ENCODE assay signal across 8 mouse cellular contexts in genomic region chr10:68445876-68446796, GRCm38 (mm10).
A peak's percentile ranks its signal among the peaks of the same experiment; 100 is the strongest.
DNase-seq lines count a peak whose midpoint lies in the region; ATAC-seq and TF ChIP-seq lines count a peak whose summit lies in the region.

No protein-coding gene starts in this region.

- 31% methylated on average over 15 of the region's 15 CpGs for WGBS in intestine, postnatal 0 days
- 12% methylated on average over 15 of the region's 15 CpGs for WGBS in lung, embryonic 15.5 days
- WGBS in midbrain, embryonic 10.5 days = 71% methylated on average over 15 of the region's 15 CpGs

- DNase-seq in CD4-positive, CD25-positive, alpha-beta regulatory T cell, adult 2 months (ENCODE audit: low read depth, low spot score) = peak; percentile 59
- DNase-seq in yolk sac, embryonic 10.5 days (ENCODE audit: low spot score) = peak; percentile 9
- DNase-seq in midbrain, embryonic 10.5 days (ENCODE audit: low spot score) = no peak
- no peak for DNase-seq in frontal cortex, postnatal 14 days (ENCODE audit: low spot score in 2 of 2)
- no peak for DNase-seq in layer of hippocampus, adult 9-11 months

- H3K4me2 ChIP-seq in intestine, postnatal 0 days (replicated peaks; ENCODE audit: low read depth) = peak overlapping the region; percentile 35
- peak overlapping the region; percentile 38 for H3K4me2 ChIP-seq in lung, embryonic 15.5 days

- no peak overlapping the region for H3K4me3 ChIP-seq in intestine, postnatal 0 days (ENCODE audit: low read depth, low read length)
- H3K4me3 ChIP-seq in lung, embryonic 15.5 days = no peak overlapping the region
- H3K4me3 ChIP-seq in midbrain, embryonic 10.5 days = no peak overlapping the region

- peak overlapping the region; percentile 60 for H3K27ac ChIP-seq in intestine, postnatal 0 days (ENCODE audit: low read depth, low read length)
- peak overlapping the region; percentile 95 for H3K27ac ChIP-seq in lung, embryonic 15.5 days
- no peak overlapping the region for H3K27ac ChIP-seq in midbrain, embryonic 10.5 days (replicated peaks)

- peak; percentile 53 for ATAC-seq in common myeloid progenitor, adult 5-6 weeks (replicated peaks; ENCODE audit: low read depth, poor library complexity, severe bottlenecking)
- no peak for ATAC-seq in intestine, postnatal 0 days
- peak; percentile 54; the same call in 1 of the 2 replicates for ATAC-seq in lung, embryonic 15.5 days (ENCODE audit: borderline replicate concordance, extremely low read depth, low FRiP score, low TSS enrichment)

- TF ChIP-seq CTCF in intestine, postnatal 0 days (IDR thresholded peaks at IDR 0.05; ENCODE audit: low read depth) = no peak; the same call in 1 of the 2 replicates

- H3K4me1 ChIP-seq in intestine, postnatal 0 days (replicated peaks; ENCODE audit: control insufficient read depth, insufficient read depth, low read length) = no peaks in the 10 kb centered on the region
- peaks cover 35% of the 10 kb centered on the region for H3K4me1 ChIP-seq in lung, embryonic 15.5 days
- peaks cover 19% of the 10 kb centered on the region for H3K4me1 ChIP-seq in midbrain, embryonic 10.5 days

- no peaks in the 10 kb centered on the region for H3K36me3 ChIP-seq in intestine, postnatal 0 days (ENCODE audit: control insufficient read depth, insufficient read depth)
- H3K36me3 ChIP-seq in lung, embryonic 15.5 days = no peaks in the 10 kb centered on the region
- H3K36me3 ChIP-seq in midbrain, embryonic 10.5 days = no peaks in the 10 kb centered on the region

- H3K9me3 ChIP-seq in intestine, postnatal 0 days (ENCODE audit: control insufficient read depth) = no peaks in the 10 kb centered on the region
- H3K9me3 ChIP-seq in lung, embryonic 15.5 days = no peaks in the 10 kb centered on the region
- H3K9me3 ChIP-seq in midbrain, embryonic 10.5 days (replicated peaks) = no peaks in the 10 kb centered on the region

- no peak overlapping the region for H3K9ac ChIP-seq in intestine, postnatal 0 days (ENCODE audit: low read depth, low read length)
- H3K9ac ChIP-seq in lung, embryonic 15.5 days = no peak overlapping the region

- H3K27me3 ChIP-seq in intestine, postnatal 0 days (replicated peaks; ENCODE audit: control insufficient read depth, insufficient read depth, low read length) = no peaks in the 10 kb centered on the region
- no peaks in the 10 kb centered on the region for H3K27me3 ChIP-seq in lung, embryonic 15.5 days
- no peaks in the 10 kb centered on the region for H3K27me3 ChIP-seq in midbrain, embryonic 10.5 days (ENCODE audit: low read depth, poor library complexity, severe bottlenecking)

Comparison
In these comparisons a context has a peak if more than half of its experiments do, and no peak if none do; other contexts are left out.
1. DNase-seq: peak in CD4-positive, CD25-positive, alpha-beta regulatory T cell, adult 2 months (single experiment) and yolk sac, embryonic 10.5 days (single experiment); none in midbrain, embryonic 10.5 days (single experiment), frontal cortex, postnatal 14 days (0 of 2) and layer of hippocampus, adult 9-11 months (single experiment).